Mouse (Mus musculus): ENCODE results near the gene Orai2.

- TF ChIP-seq CTCF (IDR thresholded peaks at IDR 0.05; ENCODE audit: low read depth) (no peak), EP300 (IDR thresholded peaks at IDR 0.05; ENCODE audit: low read depth) (no peak)
Measured at GRCm38 (mm10) chr5:136098536-136098935, 72.0 kb downstream of the Orai2 start.
